ENCODE assay signal across 28 mouse cellular contexts in the genomic region with DNA sequence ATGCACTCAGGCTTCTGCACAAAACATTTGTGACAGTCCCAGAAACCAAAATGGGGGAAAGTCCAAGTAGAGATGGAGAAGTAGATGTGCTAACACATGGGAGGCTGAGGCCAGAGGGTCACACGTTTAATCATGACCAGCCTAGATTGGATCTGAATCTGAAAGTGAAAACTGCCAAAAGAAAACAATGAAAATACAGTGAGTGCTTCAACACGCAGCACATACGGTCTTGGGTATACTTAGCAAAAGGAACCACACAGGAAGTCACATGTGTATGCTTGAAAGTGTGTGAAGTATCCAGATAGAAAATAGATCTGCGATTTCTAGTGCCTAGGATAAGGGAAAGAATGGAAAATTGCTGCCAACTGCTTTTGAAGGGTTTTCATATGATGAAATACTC. TPM values are rescaled to one million over a fixed set of nuclear protein-coding genes. Genes with fewer than 3 reads are reported as not detected.
A peak's percentile ranks its signal among the peaks of the same experiment; 100 is the strongest.
DNase-seq lines count a peak whose midpoint lies in the region; ATAC-seq and TF ChIP-seq lines count a peak whose summit lies in the region.
"Had no signal": no experiment of that assay in that cellular context is flagged by ENCODE, and none has a peak within 500 bp of the region (broad histone marks: within the 10 kb centered on the region; RNA-seq: fewer than 3 reads in every experiment).

No protein-coding gene starts in this region.

- H3K27ac ChIP-seq in spleen, adult 2 months (ENCODE audit: insufficient read depth, low read length) = peak overlapping the region; percentile 45; the same call in 1 of the 2 replicates
- H3K27ac ChIP-seq: embryonic facial prominence, embryonic 13.5 days; gastrocnemius, adult 2 months; heart, embryonic 13.5 days; hindbrain, embryonic 15.5 days; kidney, postnatal 0 days; layer of hippocampus, adult 2 months; limb, embryonic 15.5 days; midbrain, embryonic 12.5 days; stomach, postnatal 0 days had no signal

- 10% methylated on average over 4 of the region's 4 CpGs for WGBS in spleen, adult 2 months

- H3K4me3 ChIP-seq in spleen, adult 2 months (ENCODE audit: extremely low read depth, insufficient read depth, insufficient read length) = no peak overlapping the region
- H3K4me3 ChIP-seq: embryonic facial prominence, embryonic 13.5 days; gastrocnemius, adult 2 months; heart, embryonic 13.5 days; hindbrain, embryonic 15.5 days; layer of hippocampus, adult 2 months; limb, embryonic 15.5 days; midbrain, embryonic 12.5 days had no signal

- DNase-seq in spleen, adult 2 months (ENCODE audit: low read depth in 1 of 2, low spot score in 2 of 2) = peak in 1 of 2 experiments; percentile 21
- DNase-seq in spleen, postnatal 14 days (ENCODE audit: low spot score in 2 of 2) = no peak
- peak; percentile 22 for DNase-seq in T-cell, adult 2 months (ENCODE audit: low spot score)
- peak; percentile 40 for DNase-seq in induced T-regulatory cell, adult 2 months (ENCODE audit: low read depth)
- no peak for DNase-seq in kidney, adult 8-10 months
- DNase-seq in embryo, embryonic 11 days = no peak
- DNase-seq: adrenal gland, postnatal 36 days; cerebellum, adult 18-20 months; cerebellum, postnatal 36 days; gastrocnemius, adult 2 months; heart, postnatal 36 days; kidney, adult 11 months; layer of hippocampus, postnatal 36 days; liver, postnatal 0 days; lung, postnatal 10 days; right cerebral cortex, postnatal 25 days; thymus, postnatal 36 days had no signal

- no peak for TF ChIP-seq CTCF in spleen, adult 2 months (IDR thresholded peaks at IDR 0.05; ENCODE audit: extremely low read depth, insufficient read depth, insufficient read length, insufficient replicate concordance)

- no peak for TF ChIP-seq POLR2A in spleen, adult 2 months (IDR thresholded peaks at IDR 0.05; ENCODE audit: low read depth, low read length)

- peak; percentile 23; the same call in 1 of the 2 replicates for ATAC-seq in neutrophil, adult 5-6 weeks (ENCODE audit: extremely low read depth, insufficient number of reproducible peaks, low FRiP score, poor library complexity, severe bottlenecking)
- ATAC-seq: forebrain, embryonic 16.5 days had no signal

- H3K27me3 ChIP-seq in spleen, adult 2 months (ENCODE audit: control insufficient read depth, insufficient read depth, low read length) = no peaks in the 10 kb centered on the region; the same call in 1 of the 2 replicates
- H3K27me3 ChIP-seq: embryonic facial prominence, embryonic 13.5 days; heart, embryonic 13.5 days; hindbrain, embryonic 15.5 days; limb, embryonic 15.5 days; midbrain, embryonic 12.5 days had no signal

- H3K36me3 ChIP-seq in spleen, adult 2 months (ENCODE audit: control insufficient read depth, insufficient read depth, low read length) = peaks cover 40% of the 10 kb centered on the region

- H3K4me1 ChIP-seq in spleen, adult 2 months (ENCODE audit: control insufficient read depth, insufficient read depth, insufficient read length) = peaks cover 2% of the 10 kb centered on the region; the same call in 1 of the 2 replicates
- H3K4me1 ChIP-seq: embryonic facial prominence, embryonic 13.5 days; heart, embryonic 13.5 days; hindbrain, embryonic 15.5 days; limb, embryonic 15.5 days; midbrain, embryonic 12.5 days had no signal

RNA-seq across cellular contexts. Expression of a gene that starts 36.8 kb away (rescaled TPM):
- polyA plus RNA-seq in spleen, adult 2 months (2012; rRNA removed) = not detected in 2 replicates
- 0.37 and 0.47 TPM in 2 replicates for total RNA-seq in neutrophil, adult 5-6 weeks (2017)
- total RNA-seq: adrenal gland, postnatal 36 days; gastrocnemius, adult 2 months; layer of hippocampus, postnatal 36 days; MEL had no signal
- polyA plus RNA-seq: embryonic facial prominence, embryonic 13.5 days; kidney, postnatal 0 days; midbrain, embryonic 12.5 days had no signal

RNA-seq across cellular contexts. Expression of a gene that starts 46.1 kb away (rescaled TPM):
- polyA plus RNA-seq in spleen, adult 2 months (2012; rRNA removed) = 9.2 and 9.6 TPM in 2 replicates
- 16.7 and 18.0 TPM in 2 replicates for total RNA-seq in neutrophil, adult 5-6 weeks (2017)

Comparison
In these comparisons a context has a peak if more than half of its experiments do, and no peak if none do; other contexts are left out.
1. DNase-seq: peak in T-cell, adult 2 months (single experiment) and induced T-regulatory cell, adult 2 months (single experiment); none in spleen, postnatal 14 days (0 of 2), kidney, adult 8-10 months (0 of 2) and embryo, embryonic 11 days (single experiment).